Mouse (Mus musculus) CH12.LX (cell line): ENCODE results near the gene Dgkg. TPM values are rescaled to one million over a fixed set of nuclear protein-coding genes. Genes with fewer than 3 reads are reported as not detected.
A peak's percentile ranks its signal among the peaks of the same experiment; 100 is the strongest.

Experiments used
- DNase-seq: peaks from one replicate; pipeline ENCODE4 v3.0.0-alpha.2; 2013; ENCODE audit errors: extremely low read depth
- H3K27ac ChIP-seq: 2 replicates; pipeline ENCODE4 v1.5.1; 2012; ENCODE audit warnings: low read depth, mild to moderate bottlenecking, control low read depth, moderate library complexity; ENCODE audit not compliant: insufficient read depth
- H3K27me3 ChIP-seq: replicated peaks from 2 replicates; pipeline ENCODE3; 2012; ENCODE audit warnings: inconsistent platforms
- H3K36me3 ChIP-seq, 2 experiments: replicated peaks in 1 of 2; 2 replicates each; pipeline versions ENCODE3 to v1.6.1; 2012; ENCODE audit warnings: inconsistent platforms in 1 of 2, low read length in 1 of 2, mild to moderate bottlenecking in 1 of 2, mixed read lengths in 1 of 2, moderate library complexity in 1 of 2; ENCODE audit not compliant: control insufficient read depth in 1 of 2, insufficient read depth in 1 of 2
- H3K4me1 ChIP-seq, 2 experiments: 2 replicates each; pipeline ENCODE4 v1.6.1; 2012; ENCODE audit warnings: inconsistent platforms in 1 of 2, moderate library complexity in 1 of 2; ENCODE audit not compliant: insufficient read depth in 2 of 2, control insufficient read depth in 1 of 2
- H3K4me2 ChIP-seq: 2 replicates; pipeline ENCODE4 v1.6.1; 2012; ENCODE audit warnings: low read depth, mild to moderate bottlenecking, control low read depth; ENCODE audit not compliant: poor library complexity, insufficient read depth, severe bottlenecking
- H3K4me3 ChIP-seq, 3 experiments: fragments of 150-350 bp in 1 of 3; sonication (generic) in 1 of 3; replicated peaks in 1 of 3; 2 replicates each; pipeline versions ENCODE3 to v1.5.1; 2011 to 2012; ENCODE audit warnings: low read depth in 2 of 3, low read length in 2 of 3, mild to moderate bottlenecking in 2 of 3, moderate library complexity in 2 of 3, control low read depth in 1 of 3, improper control_type of control experiment in 1 of 3, inconsistent platforms in 1 of 3, mixed read lengths in 1 of 3; ENCODE audit not compliant: poor library complexity in 1 of 3
- H3K79me2 ChIP-seq: replicated peaks from 2 replicates; pipeline ENCODE4 v1.6.1; 2012; ENCODE audit warnings: mild to moderate bottlenecking, moderate library complexity; ENCODE audit not compliant: control insufficient read depth, poor library complexity, insufficient read depth, severe bottlenecking; ENCODE audit errors: extremely low read depth
- H3K9ac ChIP-seq: 2 replicates; pipeline ENCODE4 v1.6.1; 2012; ENCODE audit warnings: low read depth, mild to moderate bottlenecking, control low read depth, moderate library complexity; ENCODE audit not compliant: insufficient read depth
- H3K9me3 ChIP-seq: replicated peaks from 2 replicates; pipeline ENCODE3; 2012; ENCODE audit warnings: low read length, inconsistent platforms, mixed read lengths
- BHLHE40 ChIP-seq: IDR thresholded peaks from 2 replicates; pipeline ENCODE4 v1.6.1; 2011; ENCODE audit warnings: mild to moderate bottlenecking, low read depth, low read length, improper control_type of control experiment
- CHD1 ChIP-seq: IDR thresholded peaks from 2 replicates; pipeline ENCODE4 v1.6.1; 2012; ENCODE audit warnings: low read depth, low read length, improper control_type of control experiment, inconsistent platforms
- CHD2 ChIP-seq: IDR thresholded peaks from 2 replicates; pipeline ENCODE4 v1.6.1; 2011; ENCODE audit warnings: low read length, improper control_type of control experiment
- CTCF ChIP-seq, 2 experiments: IDR thresholded peaks in 1 of 2; conservative IDR thresholded peaks in 1 of 2; 2 replicates each; pipeline ENCODE4 v1.5.1; 2011 to 2012; ENCODE audit warnings: low read depth in 2 of 2, low read length in 2 of 2, improper control_type of control experiment in 1 of 2, inconsistent platforms in 1 of 2, mild to moderate bottlenecking in 1 of 2, moderate library complexity in 1 of 2
- ELF1 ChIP-seq: IDR thresholded peaks from 2 replicates; pipeline ENCODE4 v1.6.1; 2014; ENCODE audit warnings: low read depth, mild to moderate bottlenecking, inconsistent platforms, low read length, improper control_type of control experiment
- EP300 ChIP-seq: IDR thresholded peaks from 2 replicates; pipeline ENCODE4 v1.6.1; 2011; ENCODE audit warnings: low read length, improper control_type of control experiment
- ETS1 ChIP-seq: conservative IDR thresholded peaks from 2 replicates; pipeline ENCODE4 v1.6.1; 2012; ENCODE audit warnings: low read depth, mild to moderate bottlenecking, inconsistent platforms, low read length, improper control_type of control experiment, moderate library complexity
- GABPA ChIP-seq: IDR thresholded peaks from 2 replicates; pipeline ENCODE4 v1.6.1; 2012; ENCODE audit warnings: low read depth, low read length, improper control_type of control experiment, inconsistent platforms; ENCODE audit not compliant: insufficient replicate concordance
- HCFC1 ChIP-seq: IDR thresholded peaks from 2 replicates; pipeline ENCODE4 v1.6.1; 2012; ENCODE audit warnings: low read depth, mild to moderate bottlenecking, inconsistent platforms, low read length, improper control_type of control experiment
- IRF4 ChIP-seq: IDR thresholded peaks from 2 replicates; pipeline ENCODE4 v1.6.1; 2014; ENCODE audit warnings: low read depth, mild to moderate bottlenecking, inconsistent platforms, low read length, improper control_type of control experiment
- JUN ChIP-seq: IDR thresholded peaks from 2 replicates; pipeline ENCODE4 v1.6.1; 2011; ENCODE audit warnings: low read depth, mild to moderate bottlenecking, low read length, improper control_type of control experiment, moderate library complexity; ENCODE audit not compliant: insufficient read depth
- JUND ChIP-seq: conservative IDR thresholded peaks from 2 replicates; pipeline ENCODE4 v1.6.1; 2011; ENCODE audit warnings: low read depth, low read length, improper control_type of control experiment
- KAT2A ChIP-seq: IDR thresholded peaks from 2 replicates; pipeline ENCODE4 v1.6.1; 2012; ENCODE audit warnings: low read length, improper control_type of control experiment, inconsistent platforms; ENCODE audit not compliant: insufficient replicate concordance
- MAX ChIP-seq: IDR thresholded peaks from 2 replicates; pipeline ENCODE4 v1.6.1; 2011; ENCODE audit warnings: low read length, improper control_type of control experiment
- MAZ ChIP-seq: IDR thresholded peaks from 2 replicates; pipeline ENCODE4 v1.6.1; 2012; ENCODE audit warnings: low read depth, mild to moderate bottlenecking, inconsistent platforms, low read length, improper control_type of control experiment, moderate library complexity
- MEF2A ChIP-seq: IDR thresholded peaks from 2 replicates; pipeline ENCODE4 v1.6.1; 2014; ENCODE audit warnings: low read depth, mild to moderate bottlenecking, inconsistent platforms, low read length, improper control_type of control experiment, borderline replicate concordance
- MXI1 ChIP-seq: IDR thresholded peaks from 2 replicates; pipeline ENCODE4 v1.6.1; 2011; ENCODE audit warnings: mild to moderate bottlenecking, low read depth, low read length, improper control_type of control experiment
- MYC ChIP-seq: IDR thresholded peaks from 2 replicates; pipeline ENCODE4 v1.6.1; 2011; ENCODE audit warnings: low read depth, mild to moderate bottlenecking, improper control_type of control experiment, low read length
- NELFE ChIP-seq: IDR thresholded peaks from 2 replicates; pipeline ENCODE4 v1.6.1; 2011; ENCODE audit warnings: low read depth, low read length, improper control_type of control experiment
- PAX5 ChIP-seq: IDR thresholded peaks from 2 replicates; pipeline ENCODE4 v1.6.1; 2012; ENCODE audit warnings: low read length, inconsistent platforms, mixed read lengths
- RAD21 ChIP-seq: IDR thresholded peaks from 2 replicates; pipeline ENCODE4 v1.6.1; 2011; ENCODE audit warnings: low read depth, mild to moderate bottlenecking, low read length, improper control_type of control experiment, moderate library complexity
- RCOR1 ChIP-seq: conservative IDR thresholded peaks from 2 replicates; pipeline ENCODE4 v1.6.1; 2012; ENCODE audit warnings: low read depth, mild to moderate bottlenecking, inconsistent platforms, low read length, improper control_type of control experiment
- SIN3A ChIP-seq: IDR thresholded peaks from 2 replicates; pipeline ENCODE4 v1.6.1; 2012; ENCODE audit warnings: low read length, improper control_type of control experiment, inconsistent platforms
- SMC3 ChIP-seq: IDR thresholded peaks from 2 replicates; pipeline ENCODE4 v1.6.1; 2011; ENCODE audit warnings: low read depth, low read length, improper control_type of control experiment
- TBP ChIP-seq: conservative IDR thresholded peaks from 2 replicates; pipeline ENCODE4 v1.6.1; 2011; ENCODE audit warnings: low read depth, low read length, improper control_type of control experiment
- ZC3H11A ChIP-seq: IDR thresholded peaks from 2 replicates; pipeline ENCODE4 v1.6.1; 2012; ENCODE audit warnings: low read depth, mild to moderate bottlenecking, inconsistent platforms, low read length, improper control_type of control experiment
- dilution Hi-C: fragments of 300-500 bp; cut with MboI; formaldehyde crosslinking; loops from 2 replicates; pipeline ENCODE4 v1.14.3; 2020; ENCODE audit warnings: low sequenced_read_pairs; ENCODE audit not compliant: extremely low pct_unique_long_range_greater_than_20kb, extremely low pct_ligation_motif_present
- in situ Hi-C: fragments of 300-500 bp; cut with MboI; formaldehyde crosslinking; loops from 3 replicates; pipeline ENCODE4 v1.14.3; 2019; ENCODE audit warnings: low sequenced_read_pairs, low pct_ligation_motif_present, low pct_unique_long_range_greater_than_20kb, mixed read lengths
- polyA plus RNA-seq: library from polyadenylated mRNA; unstranded; fragments of >175 nt; gene quantifications from 2 replicates; pipeline ENCODE4 v1.2.1, GENCODE M21; 2012; ENCODE audit warnings: low read depth; ENCODE audit not compliant: insufficient read length
- total RNA-seq, 2 experiments: library from RNA; depleted of rRNA; stranded (reverse); fragments of 300-350 nt in 1 of 2; fragments of >200 nt in 1 of 2; gene quantifications; 2 replicates each; pipeline ENCODE4 v1.2.3; 2012 to 2014

Gene Dgkg
- total and polyA plus RNA-seq, 3 experiments = 2.0 to 9.2 (median 3.0) TPM

- H3K27ac ChIP-seq = peak overlapping the region; percentile 99
- peak overlapping the region; percentile 88 for H3K9ac ChIP-seq
- peaks cover 34 to 84% of the 10 kb centered on the region in 2 experiments for H3K4me1 ChIP-seq
- no peaks in the 10 kb centered on the region for H3K27me3 ChIP-seq
- peaks cover 9% of the 10 kb centered on the region; the same call in 1 of the 2 replicates for H3K79me2 ChIP-seq
- dilution Hi-C loops = no loop called here
- no peaks in the 10 kb centered on the region for H3K36me3 ChIP-seq
- H3K4me2 ChIP-seq = peak overlapping the region; percentile 87
- in situ Hi-C loops = loop anchor here (5.0 kb wide), 1 partner anchor 33 kb away; no protein-coding TSS in a partner anchor
- peak; percentile 85 for DNase-seq
- TF ChIP-seq CHD2 (peak; percentile 89), NELFE (peak; percentile 44; the same call in 1 of the 2 replicates), GABPA (no peak), IRF4 (peak; percentile 65; the same call in 1 of the 2 replicates), MXI1 (peak; percentile 71), MYC (peak; percentile 64), ZC3H11A (no peak), PAX5 (no peak), RCOR1 (peak; percentile 86), ELF1 (peak; percentile 70), JUND (peak; percentile 63), CHD1 (peak; percentile 78), MEF2A (peak; percentile 47; the same call in 1 of the 2 replicates), MAZ (peak; percentile 81), KAT2A (0 out of 2 replicates have a peak, but pooled peaks have one; percentile 40), MAX (peak; percentile 42; the same call in 1 of the 2 replicates), CTCF (conservative IDR thresholded peaks at IDR 0.05 in 1 of 2, IDR thresholded peaks at IDR 0.05 in 1 of 2; ENCODE audit: low read depth in 2 of 2, low read length in 2 of 2) (no peak), SIN3A (peak; percentile 85; the same call in 1 of the 2 replicates), BHLHE40 (peak; percentile 60; the same call in 1 of the 2 replicates), ETS1 (peak; percentile 68), SMC3 (peak; percentile 1; the same call in 1 of the 2 replicates), RAD21 (no peak; the same call in none of the 2 replicates), HCFC1 (peak; percentile 46), JUN (no peak), EP300 (peak; percentile 63), TBP (0 out of 2 replicates have a peak, but pooled peaks have one; percentile 18)
- no peaks in the 10 kb centered on the region for H3K9me3 ChIP-seq
- peak overlapping the region; percentile 61 to 87 (median 75) for H3K4me3 ChIP-seq
Observed at GRCm38 (mm10) chr16:22655223-22655622, 1.8 kb downstream of the Dgkg start.
